Mouse (Mus musculus): ENCODE data around the gene Poldip3. TPM values are rescaled to one million over a fixed set of nuclear protein-coding genes. Genes with fewer than 3 reads are reported as not detected.

Poldip3 gene
- polyA plus RNA-seq, 1 experiment from 2014 or later: 75.9 TPM

GRCm38 (mm10) chr15:83166642-83167041 is 17.5 kb upstream of the Poldip3 start:
- H3K4me2 ChIP-seq (ENCODE audit: low read depth, low read length): no peak overlapping the region
- H3K4me1 ChIP-seq (ENCODE audit: control insufficient read depth, insufficient read depth, low read length): peaks cover 29% of the 10 kb centered on the region
- H3K9ac ChIP-seq (ENCODE audit: low read length): 0 out of 2 replicates have a peak overlapping the region, but pooled peaks have one; percentile 27
- H3K36me3 ChIP-seq (ENCODE audit: control insufficient read depth, insufficient read depth): no peaks in the 10 kb centered on the region
- peak overlapping the region; percentile 21; the same call in 1 of the 2 replicates for H3K27ac ChIP-seq (ENCODE audit: low read length)
- H3K9me3 ChIP-seq (replicated peaks; ENCODE audit: control insufficient read depth, low read length): no peaks in the 10 kb centered on the region
- WGBS: 60% methylated on average over 3 of the region's 3 CpGs
- H3K27me3 ChIP-seq (ENCODE audit: control insufficient read depth, insufficient read depth, low read length): no peaks in the 10 kb centered on the region
- ATAC-seq (replicated peaks; ENCODE audit: extremely low read depth, insufficient read depth, low FRiP score): 0 out of 2 replicates have a peak, but pooled peaks have one; percentile 15
- no peak overlapping the region for H3K4me3 ChIP-seq (ENCODE audit: low read length)

DNA sequence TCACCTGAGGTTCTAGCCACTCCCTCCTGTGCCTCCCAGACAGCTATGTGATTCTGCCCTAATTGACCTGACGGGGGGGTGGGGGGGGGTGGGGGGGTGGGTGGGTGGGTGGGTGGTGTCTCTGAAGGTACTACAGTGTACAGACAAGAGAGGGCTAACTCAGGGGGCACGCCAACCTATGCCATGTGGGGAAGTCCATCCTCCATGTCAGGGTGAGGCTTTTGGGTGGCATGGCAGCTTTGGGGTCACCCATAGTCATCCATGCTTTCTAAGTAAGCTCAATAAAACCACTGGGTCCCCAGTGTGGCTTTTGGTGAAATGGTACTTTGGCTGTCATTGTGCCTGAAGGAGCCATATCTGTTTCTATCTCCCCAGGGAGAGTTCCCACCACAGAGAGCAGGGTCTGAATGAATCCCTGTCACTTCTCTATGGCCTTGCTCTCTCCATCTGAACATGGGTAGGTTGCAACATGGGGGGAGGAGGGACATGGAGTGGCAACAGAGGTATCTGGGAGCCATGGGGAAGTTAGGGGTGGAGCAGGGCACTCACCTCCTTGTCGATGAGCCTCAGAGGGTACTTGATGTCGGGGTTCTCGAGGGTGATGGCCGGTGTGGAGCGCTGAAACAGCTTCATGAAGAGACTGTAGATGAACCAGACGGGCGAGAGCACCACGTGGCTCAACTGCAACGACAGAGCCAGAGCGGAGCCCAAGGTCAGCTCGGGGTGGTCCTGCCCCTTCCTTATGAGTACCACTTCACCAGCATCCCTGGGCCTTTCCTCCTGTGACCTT is 16.5 kb upstream of the Poldip3 start:
- Histone ChIP-seq H3K9ac (ENCODE audit: low read length) (no peak overlapping the region), H3K9me3 (replicated peaks; ENCODE audit: control insufficient read depth, low read length) (no peaks in the 10 kb centered on the region), H3K4me2 (ENCODE audit: low read depth, low read length) (no peak overlapping the region), H3K36me3 (ENCODE audit: control insufficient read depth, insufficient read depth) (no peaks in the 10 kb centered on the region), H3K4me3 (ENCODE audit: low read length) (no peak overlapping the region), H3K27ac (ENCODE audit: low read length) (peak overlapping the region; percentile 68; the same call in 1 of the 2 replicates), H3K27me3 (ENCODE audit: control insufficient read depth, insufficient read depth, low read length) (no peaks in the 10 kb centered on the region), H3K4me1 (ENCODE audit: control insufficient read depth, insufficient read depth, low read length) (peaks cover 21% of the 10 kb centered on the region)
- 89% methylated on average over 13 of the region's 13 CpGs for WGBS
- no peak for ATAC-seq (replicated peaks; ENCODE audit: extremely low read depth, insufficient read depth, low FRiP score)

DNA sequence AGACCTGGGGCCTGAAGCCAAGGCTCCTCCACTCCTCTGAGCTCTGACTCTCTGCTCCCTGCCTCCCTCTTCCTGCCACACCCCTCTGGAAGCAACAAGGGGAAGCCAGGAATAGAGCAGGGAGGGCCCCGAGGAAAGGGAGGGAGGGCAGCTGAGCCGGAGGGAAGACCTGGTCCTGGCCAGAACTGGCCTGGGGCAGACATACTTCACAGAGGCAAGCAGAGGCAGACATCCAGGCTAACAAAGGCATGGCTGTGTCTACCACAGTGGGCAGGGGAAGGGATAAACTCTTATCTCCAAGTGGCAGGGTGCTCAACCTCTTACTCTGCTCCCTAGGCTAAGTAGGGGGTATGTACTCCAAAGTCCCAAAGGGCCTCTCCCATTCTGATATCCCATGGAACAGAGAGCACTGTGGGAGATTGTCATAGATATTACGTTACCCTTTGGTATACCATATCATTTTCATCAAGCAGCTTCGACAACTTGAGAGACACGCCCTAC is 15.8 kb upstream of the Poldip3 start:
- no peak overlapping the region for H3K4me3 ChIP-seq (ENCODE audit: low read length)
- H3K27ac ChIP-seq (ENCODE audit: low read length): peak overlapping the region; percentile 68
- peaks cover 2% of the 10 kb centered on the region for H3K36me3 ChIP-seq (ENCODE audit: control insufficient read depth, insufficient read depth)
- no peaks in the 10 kb centered on the region for H3K9me3 ChIP-seq (replicated peaks; ENCODE audit: control insufficient read depth, low read length)
- no peak overlapping the region for H3K4me2 ChIP-seq (ENCODE audit: low read depth, low read length)
- no peaks in the 10 kb centered on the region for H3K27me3 ChIP-seq (ENCODE audit: control insufficient read depth, insufficient read depth, low read length)
- no peak overlapping the region for H3K9ac ChIP-seq (ENCODE audit: low read length)
- WGBS: 40% methylated on average over 5 of the region's 5 CpGs
- peaks cover 15% of the 10 kb centered on the region for H3K4me1 ChIP-seq (ENCODE audit: control insufficient read depth, insufficient read depth, low read length)
- peak; percentile 84 for ATAC-seq (replicated peaks; ENCODE audit: extremely low read depth, insufficient read depth, low FRiP score)

- H3K27me3 ChIP-seq (ENCODE audit: control insufficient read depth, insufficient read depth, low read length): no peaks in the 10 kb centered on the region
- H3K36me3 ChIP-seq (ENCODE audit: control insufficient read depth, insufficient read depth): peaks cover 20% of the 10 kb centered on the region
- H3K4me1 ChIP-seq (ENCODE audit: control insufficient read depth, insufficient read depth, low read length): peaks cover 10% of the 10 kb centered on the region
- 92% methylated on average over 11 of the region's 11 CpGs for WGBS
- H3K9me3 ChIP-seq (replicated peaks; ENCODE audit: control insufficient read depth, low read length): no peaks in the 10 kb centered on the region
- no peak for ATAC-seq (replicated peaks; ENCODE audit: extremely low read depth, insufficient read depth, low FRiP score)
- H3K4me2 ChIP-seq (ENCODE audit: low read depth, low read length): no peak overlapping the region
- H3K4me3 ChIP-seq (ENCODE audit: low read length): no peak overlapping the region
- H3K9ac ChIP-seq (ENCODE audit: low read length): no peak overlapping the region
- no peak overlapping the region for H3K27ac ChIP-seq (ENCODE audit: low read length)
Observed at GRCm38 (mm10) chr15:83162818-83163485, 13.8 kb upstream of the Poldip3 start.

- H3K27me3 ChIP-seq (ENCODE audit: control insufficient read depth, insufficient read depth, low read length): no peaks in the 10 kb centered on the region
- no peak overlapping the region for H3K9ac ChIP-seq (ENCODE audit: low read length)
- H3K36me3 ChIP-seq (ENCODE audit: control insufficient read depth, insufficient read depth): peaks cover 27% of the 10 kb centered on the region
- peaks cover 8% of the 10 kb centered on the region for H3K4me1 ChIP-seq (ENCODE audit: control insufficient read depth, insufficient read depth, low read length)
- WGBS: 86% methylated on average over 4 of the region's 4 CpGs
- H3K27ac ChIP-seq (ENCODE audit: low read length): no peak overlapping the region
- H3K4me2 ChIP-seq (ENCODE audit: low read depth, low read length): no peak overlapping the region
- H3K4me3 ChIP-seq (ENCODE audit: low read length): no peak overlapping the region
- no peak for ATAC-seq (replicated peaks; ENCODE audit: extremely low read depth, insufficient read depth, low FRiP score)
- no peaks in the 10 kb centered on the region for H3K9me3 ChIP-seq (replicated peaks; ENCODE audit: control insufficient read depth, low read length)
Observed at GRCm38 (mm10) chr15:83162001-83162400, 12.8 kb upstream of the Poldip3 start.

GRCm38 (mm10) chr15:83161062-83161748 is 12.0 kb upstream of the Poldip3 start:
- ATAC-seq (replicated peaks; ENCODE audit: extremely low read depth, insufficient read depth, low FRiP score): no peak
- 72% methylated on average over 10 of the region's 10 CpGs for WGBS
- peaks cover 8% of the 10 kb centered on the region for H3K4me1 ChIP-seq (ENCODE audit: control insufficient read depth, insufficient read depth, low read length)
- H3K4me2 ChIP-seq (ENCODE audit: low read depth, low read length): no peak overlapping the region
- no peak overlapping the region for H3K4me3 ChIP-seq (ENCODE audit: low read length)
- H3K9me3 ChIP-seq (replicated peaks; ENCODE audit: control insufficient read depth, low read length): no peaks in the 10 kb centered on the region
- no peaks in the 10 kb centered on the region for H3K27me3 ChIP-seq (ENCODE audit: control insufficient read depth, insufficient read depth, low read length)
- H3K27ac ChIP-seq (ENCODE audit: low read length): no peak overlapping the region
- H3K9ac ChIP-seq (ENCODE audit: low read length): no peak overlapping the region
- H3K36me3 ChIP-seq (ENCODE audit: control insufficient read depth, insufficient read depth): peaks cover 27% of the 10 kb centered on the region

- no peak overlapping the region for H3K4me3 ChIP-seq (ENCODE audit: low read length)
Observed at GRCm38 (mm10) chr15:83160561-83160960, 11.4 kb upstream of the Poldip3 start.

GRCm38 (mm10) chr15:83159823-83160222 is 10.6 kb upstream of the Poldip3 start:
- Histone ChIP-seq H3K27me3 (ENCODE audit: control insufficient read depth, insufficient read depth, low read length) (no peaks in the 10 kb centered on the region), H3K9me3 (replicated peaks; ENCODE audit: control insufficient read depth, low read length) (no peaks in the 10 kb centered on the region), H3K9ac (ENCODE audit: low read length) (no peak overlapping the region), H3K27ac (ENCODE audit: low read length) (no peak overlapping the region), H3K4me2 (ENCODE audit: low read depth, low read length) (no peak overlapping the region), H3K4me3 (ENCODE audit: low read length) (no peak overlapping the region), H3K36me3 (ENCODE audit: control insufficient read depth, insufficient read depth) (peaks cover 27% of the 10 kb centered on the region), H3K4me1 (ENCODE audit: control insufficient read depth, insufficient read depth, low read length) (peaks cover 3% of the 10 kb centered on the region)
- ATAC-seq (replicated peaks; ENCODE audit: extremely low read depth, insufficient read depth, low FRiP score): no peak
- 89% methylated on average over 9 of the region's 9 CpGs for WGBS

More at GRCm38 (mm10) chr15:83160561-83160960, 11.4 kb upstream of the Poldip3 start:
- Histone ChIP-seq H3K36me3 (ENCODE audit: control insufficient read depth, insufficient read depth) (peaks cover 27% of the 10 kb centered on the region), H3K9ac (ENCODE audit: low read length) (no peak overlapping the region), H3K4me1 (ENCODE audit: control insufficient read depth, insufficient read depth, low read length) (peaks cover 8% of the 10 kb centered on the region), H3K4me2 (ENCODE audit: low read depth, low read length) (no peak overlapping the region), H3K27me3 (ENCODE audit: control insufficient read depth, insufficient read depth, low read length) (no peaks in the 10 kb centered on the region), H3K9me3 (replicated peaks; ENCODE audit: control insufficient read depth, low read length) (no peaks in the 10 kb centered on the region), H3K27ac (ENCODE audit: low read length) (no peak overlapping the region)
- 94% methylated on average over 4 of the region's 4 CpGs for WGBS
- no peak for ATAC-seq (replicated peaks; ENCODE audit: extremely low read depth, insufficient read depth, low FRiP score)
